Mouse (Mus musculus): ENCODE measurements around the gene Gm21093.
"Not testable (repeated sequence)": the region's sequence is repeated elsewhere in the genome, so short reads cannot be mapped to it uniquely, and the experiment has no call there.

The Gm21093 gene

DNA sequence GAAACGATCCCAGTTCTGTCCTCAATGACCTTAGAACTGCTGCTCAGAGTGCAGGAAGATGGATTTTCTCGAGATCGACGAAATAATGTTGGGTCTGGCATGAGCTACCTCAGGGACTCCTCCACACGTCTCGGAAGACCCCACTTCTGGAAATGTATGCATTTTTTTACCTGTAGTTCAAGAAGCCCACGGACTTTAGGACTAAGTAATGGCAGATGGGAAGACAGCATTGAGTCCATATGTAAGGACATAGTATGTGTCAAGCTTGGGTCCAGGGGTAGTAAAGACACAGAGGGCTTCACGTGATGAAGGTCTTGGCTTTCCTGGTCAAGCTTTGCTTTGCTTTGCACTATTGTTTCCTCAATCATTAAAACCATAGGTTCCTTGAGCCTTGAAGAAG lies at the start of gene Gm21093:
Gm21093 (minus strand) TSS at position 101 of the 400 bp plus-strand sequence.
- not testable (repeated sequence) for DNase-seq (ENCODE audit: low spot score)
